ENCODE assay signal across 23 mouse cellular contexts in the genomic region with DNA sequence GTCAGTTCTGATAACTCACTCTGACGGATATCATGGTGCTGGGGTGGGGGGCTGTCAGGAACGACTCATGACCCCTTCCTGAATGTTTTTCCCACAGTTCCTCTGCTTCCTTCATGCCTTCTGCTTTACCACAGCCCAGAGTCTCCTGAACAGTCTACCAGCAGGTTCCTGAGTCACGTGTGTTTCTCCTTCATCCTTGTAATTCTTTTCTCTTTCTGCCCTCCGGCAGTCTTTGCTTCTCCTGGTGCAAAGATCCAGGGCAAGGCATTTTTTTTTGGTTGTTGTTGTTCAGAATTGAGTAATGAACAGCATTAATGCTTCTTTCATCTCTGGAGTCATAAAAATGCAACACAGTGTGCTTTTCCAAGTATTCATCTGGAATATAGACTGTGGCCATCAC.
"Had no signal": no experiment of that assay in that cellular context is flagged by ENCODE, and none has a peak within 500 bp of the region (broad histone marks: within the 10 kb centered on the region; RNA-seq: fewer than 3 reads in every experiment).

No protein-coding gene starts in this region.

- H3K4me1 ChIP-seq: heart, embryonic 13.5 days; heart, embryonic 15.5 days; hindbrain, embryonic 13.5 days; hindbrain, embryonic 15.5 days; limb, embryonic 13.5 days; limb, embryonic 15.5 days had no signal

- H3K27me3 ChIP-seq: heart, embryonic 13.5 days; heart, embryonic 15.5 days; hindbrain, embryonic 13.5 days; hindbrain, embryonic 15.5 days; limb, embryonic 15.5 days; liver, embryonic 12.5 days had no signal

- H3K4me2 ChIP-seq: heart, embryonic 11.5 days; heart, embryonic 13.5 days; heart, embryonic 15.5 days; hindbrain, embryonic 13.5 days; hindbrain, embryonic 15.5 days; limb, embryonic 13.5 days; limb, embryonic 15.5 days; liver, embryonic 12.5 days had no signal

- H3K9me3 ChIP-seq: heart, embryonic 13.5 days; heart, embryonic 15.5 days; hindbrain, embryonic 13.5 days; hindbrain, embryonic 15.5 days; limb, embryonic 13.5 days; limb, embryonic 15.5 days; liver, embryonic 12.5 days had no signal

- H3K36me3 ChIP-seq: heart, embryonic 15.5 days; hindbrain, embryonic 13.5 days; hindbrain, embryonic 15.5 days; limb, embryonic 13.5 days; limb, embryonic 15.5 days; liver, embryonic 12.5 days had no signal

- DNase-seq: gastrocnemius, postnatal 14 days; gastrocnemius, postnatal 36 days; heart, adult 11 months; heart, adult 2 months; heart, postnatal 14 days; heart, postnatal 36 days; kidney, adult 18-20 months; layer of hippocampus, adult 9-11 months; layer of hippocampus, postnatal 36 days; left cerebral cortex, postnatal 4 days; lung, adult 18-20 months had no signal

- H3K4me3 ChIP-seq: heart, adult 2 months; heart, embryonic 13.5 days; heart, embryonic 15.5 days; hindbrain, embryonic 13.5 days; hindbrain, embryonic 15.5 days; limb, embryonic 13.5 days; limb, embryonic 15.5 days; liver, embryonic 12.5 days had no signal

- ATAC-seq: hindbrain, postnatal 0 days; intestine, embryonic 16.5 days; liver, embryonic 12.5 days had no signal

- H3K9ac ChIP-seq: heart, embryonic 13.5 days; heart, embryonic 15.5 days; hindbrain, embryonic 13.5 days; hindbrain, embryonic 15.5 days; limb, embryonic 13.5 days; limb, embryonic 15.5 days; liver, embryonic 12.5 days; liver, embryonic 14.5 days had no signal

- H3K27ac ChIP-seq: heart, adult 2 months; heart, embryonic 13.5 days; heart, embryonic 15.5 days; hindbrain, embryonic 13.5 days; hindbrain, embryonic 15.5 days; hindbrain, postnatal 0 days; kidney, postnatal 0 days; limb, embryonic 13.5 days; limb, embryonic 15.5 days; liver, embryonic 12.5 days; liver, embryonic 14.5 days had no signal
